Mouse (Mus musculus) lung, postnatal 36 days (tissue): ENCODE data around the gene Gm6592.
A peak's percentile ranks its signal among the peaks of the same experiment; 100 is the strongest.
"Not testable (repeated sequence)": the region's sequence is repeated elsewhere in the genome, so short reads cannot be mapped to it uniquely, and the experiment has no call there.

ENCODE experiments used
- DNase-seq: peaks from one replicate; pipeline ENCODE4 v3.0.0; 2022; ENCODE audit warnings: mixed read lengths

The Gm6592 gene

GRCm38 (mm10) chrX:8843694-8844093 is at the start of gene Gm6592:
Gene Gm6592 (plus strand): TSS chrX:8843994.
- DNase-seq = no peak

- DNase-seq = not testable (repeated sequence)
Measured at GRCm38 (mm10) chrX:8803391-8803790, 40.4 kb upstream of the Gm6592 start, which contains the start of gene Ssxb5. Gene Ssxb5 (plus strand): TSS chrX:8803691.

- peak; percentile 64 for DNase-seq
Measured at GRCm38 (mm10) chrX:8832043-8832442, 11.8 kb upstream of the Gm6592 start.

GRCm38 (mm10) chrX:8852486-8852885 is 8.7 kb downstream of the Gm6592 start:
- DNase-seq = no peak

- DNase-seq = peak; percentile 90
Measured at GRCm38 (mm10) chrX:8864331-8864730, 20.5 kb downstream of the Gm6592 start.

GRCm38 (mm10) chrX:8873953-8874352 is 30.2 kb downstream of the Gm6592 start, which contains the start of gene Gm5751:
Gene Gm5751 (plus strand): TSS chrX:8874253.
- DNase-seq = not testable (repeated sequence)

- no peak for DNase-seq
Measured at GRCm38 (mm10) chrX:8884336-8884735, 40.5 kb downstream of the Gm6592 start.

GRCm38 (mm10) chrX:8891975-8892342 is 48.2 kb downstream of the Gm6592 start:
- no peak for DNase-seq

- peak; percentile 69 for DNase-seq
Measured at GRCm38 (mm10) chrX:8892343-8893155, 48.8 kb downstream of the Gm6592 start, which contains the start of gene B630019K06Rik. Gene B630019K06Rik (plus strand): TSS chrX:8892382.

- no peak for DNase-seq
Measured at GRCm38 (mm10) chrX:8893182-8893651, 49.4 kb downstream of the Gm6592 start.
